Mouse (Mus musculus): ENCODE data around the gene Slc6a19.
A peak's percentile ranks its signal among the peaks of the same experiment; 100 is the strongest.
"Not testable (repeated sequence)": the region's sequence is repeated elsewhere in the genome, so short reads cannot be mapped to it uniquely, and the experiment has no call there.

Slc6a19 gene

DNA sequence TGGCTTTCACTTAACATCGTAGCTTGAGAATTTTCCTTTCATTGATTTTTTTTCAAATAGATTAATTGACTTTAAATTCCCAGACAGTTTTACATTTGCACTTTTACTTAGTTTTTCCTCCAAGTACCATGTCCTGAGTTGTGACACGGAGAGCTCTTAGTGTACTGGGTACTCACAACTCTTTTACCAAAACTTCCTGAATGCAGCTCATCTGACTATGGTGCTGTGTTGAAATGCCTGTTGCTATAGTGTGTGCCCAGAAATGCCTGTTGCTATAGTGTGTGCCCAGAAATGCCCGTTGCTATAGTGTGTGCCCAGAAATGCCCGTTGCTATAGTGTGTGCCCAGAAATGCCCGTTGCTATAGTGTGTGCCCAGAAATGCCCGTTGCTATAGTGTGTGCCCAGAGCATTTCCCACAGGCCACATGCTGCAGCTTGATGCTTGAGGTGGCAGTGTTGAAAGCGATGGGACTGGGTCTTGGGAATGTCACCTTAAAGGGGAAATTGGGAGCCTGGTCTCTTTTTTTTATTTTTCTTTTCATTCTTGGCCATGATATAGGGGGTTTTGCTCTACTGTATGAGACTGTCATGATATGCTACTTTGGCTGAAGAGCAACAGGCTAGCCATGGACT lies at the start of gene Slc6a19:
Slc6a19 (minus strand) TSS at position 172 of the 632 bp plus-strand sequence.
- no peak for DNase-seq (ENCODE audit: low read depth, low spot score)

- DNase-seq (ENCODE audit: low read depth, low spot score): no peak
Observed at GRCm38 (mm10) chr13:73751284-73751683, 46.6 kb upstream of the Slc6a19 start.

DNA sequence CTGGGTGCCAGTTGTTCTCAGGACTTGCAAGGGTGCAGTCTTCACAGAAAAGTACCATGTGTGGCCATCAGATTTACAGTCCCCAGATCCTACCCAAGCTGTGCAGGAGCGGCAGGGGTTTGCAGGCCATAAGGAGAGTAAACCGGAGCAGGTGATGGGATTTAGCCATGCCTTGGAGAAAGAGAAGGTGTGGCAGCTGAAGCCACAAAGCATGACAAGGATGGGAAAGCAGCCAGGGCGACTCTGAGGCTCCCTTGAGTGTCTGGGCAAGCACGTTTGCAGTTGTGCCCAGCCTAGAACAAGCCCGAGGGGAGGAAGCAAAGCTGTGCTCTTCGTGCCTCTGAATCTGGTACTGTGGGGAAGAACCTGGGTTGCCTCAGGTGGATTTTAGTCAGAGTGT lies 45.8 kb upstream of the Slc6a19 start:
- DNase-seq (ENCODE audit: low read depth, low spot score): no peak

DNA sequence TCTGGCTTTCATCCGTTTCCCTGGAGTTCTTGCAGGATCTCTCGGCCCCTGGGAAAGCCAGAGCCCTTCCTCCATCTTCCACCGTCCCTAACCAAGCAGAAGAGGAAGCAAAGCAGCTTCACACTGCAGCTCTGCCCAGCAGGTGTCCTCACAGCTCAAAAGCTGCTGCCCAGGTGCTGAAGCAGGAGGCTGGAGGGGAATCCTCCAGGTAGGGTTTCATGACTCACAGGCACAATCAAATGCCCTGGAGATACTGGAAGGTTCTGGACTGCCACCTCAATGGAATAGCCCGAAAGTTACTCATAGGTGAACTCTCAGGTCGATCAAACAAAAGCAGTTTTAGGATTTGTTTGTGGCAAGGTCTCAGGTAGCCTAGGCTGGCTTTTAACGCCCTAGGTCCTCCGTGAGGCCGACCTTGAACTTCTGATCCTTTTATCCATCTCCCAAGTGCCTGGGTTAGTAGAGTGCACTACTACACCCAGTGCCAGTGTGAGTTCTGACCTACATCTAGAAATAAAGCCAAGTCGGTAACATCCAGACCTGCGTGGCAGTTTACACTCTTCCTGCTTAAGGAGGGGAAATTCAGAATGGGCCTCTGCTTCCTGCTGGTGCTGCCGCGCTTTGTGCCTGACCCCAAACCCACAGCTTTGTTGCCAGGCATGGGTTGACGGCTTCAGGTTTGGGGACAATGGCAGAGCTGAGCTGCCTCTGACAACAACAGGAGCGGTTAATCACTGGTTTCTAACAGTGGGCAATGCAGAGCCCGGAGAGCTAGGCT lies 44.2 kb upstream of the Slc6a19 start:
- no peak for DNase-seq (ENCODE audit: low read depth, low spot score)

- no peak for DNase-seq (ENCODE audit: low read depth, low spot score)
Observed at GRCm38 (mm10) chr13:73743662-73744061, 39.0 kb upstream of the Slc6a19 start.

DNA sequence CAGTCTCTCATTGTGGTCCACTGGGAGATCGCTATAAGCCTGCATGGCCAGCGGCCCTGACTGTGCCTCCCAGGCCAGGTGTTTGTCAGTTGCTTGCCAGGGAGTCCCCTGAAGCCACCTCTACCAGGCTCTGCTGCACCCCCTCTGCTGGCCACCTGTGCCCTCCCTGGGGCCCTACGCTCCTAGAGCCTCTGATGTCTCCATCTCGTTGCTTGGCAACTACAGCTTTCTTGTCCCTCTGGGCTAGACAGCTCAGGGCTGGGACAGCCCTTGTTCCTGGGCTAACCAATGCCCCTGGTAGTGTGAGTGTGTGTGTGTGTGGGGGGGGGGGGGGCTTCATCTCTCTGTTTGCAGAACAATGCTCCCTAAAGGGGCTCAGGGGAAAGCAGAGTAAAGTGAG lies 38.3 kb upstream of the Slc6a19 start:
- DNase-seq (ENCODE audit: low read depth, low spot score): no peak

GRCm38 (mm10) chr13:73740399-73740944 lies 35.8 kb upstream of the Slc6a19 start:
- not testable (repeated sequence) for DNase-seq (ENCODE audit: low read depth, low spot score)

DNA sequence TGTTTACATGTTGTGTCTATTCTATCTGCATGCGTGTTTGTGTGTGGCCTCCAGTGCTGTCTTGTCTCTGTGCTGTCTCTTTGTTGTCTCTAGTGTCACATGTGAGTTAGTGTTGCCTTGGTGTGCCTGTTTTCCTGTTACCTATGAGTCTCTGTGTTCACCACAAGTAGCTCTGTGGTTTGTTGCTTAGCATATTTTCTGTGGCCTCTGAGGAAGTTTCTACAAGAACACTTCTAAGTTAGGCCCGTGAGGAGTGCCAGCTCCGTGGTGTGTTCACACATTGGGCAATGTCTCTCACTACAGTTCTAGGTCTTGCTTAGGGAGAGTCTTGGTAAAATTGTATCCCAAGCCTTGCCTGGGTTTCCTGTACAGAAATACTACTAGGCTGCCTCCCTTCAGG lies 32.3 kb upstream of the Slc6a19 start:
- no peak for DNase-seq (ENCODE audit: low read depth, low spot score)

GRCm38 (mm10) chr13:73735928-73736327 lies 31.3 kb upstream of the Slc6a19 start:
- DNase-seq (ENCODE audit: low read depth, low spot score): no peak

GRCm38 (mm10) chr13:73735270-73735669 lies 30.6 kb upstream of the Slc6a19 start:
- no peak for DNase-seq (ENCODE audit: low read depth, low spot score)

DNA sequence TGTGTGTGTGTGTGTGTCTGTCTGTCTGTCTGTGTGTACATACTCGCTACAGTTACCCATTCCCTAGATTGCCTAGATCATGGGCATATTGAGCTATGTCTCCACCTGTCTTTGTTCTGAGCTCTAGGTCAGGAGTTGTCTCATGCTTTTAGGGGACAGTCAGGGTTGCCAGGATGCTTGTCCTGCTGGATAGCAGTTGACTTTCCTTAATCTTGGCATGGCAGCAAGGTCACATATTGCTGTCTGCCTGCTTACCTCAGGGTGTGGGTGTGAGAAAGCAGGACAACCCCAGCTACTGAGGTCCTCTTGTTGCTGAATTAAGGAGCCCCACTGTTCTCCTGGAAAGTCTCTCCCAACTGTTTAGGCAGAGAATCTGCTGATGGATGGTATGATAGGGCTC lies 29.7 kb upstream of the Slc6a19 start:
- no peak for DNase-seq (ENCODE audit: low read depth, low spot score)

- no peak for DNase-seq (ENCODE audit: low read depth, low spot score)
Observed at GRCm38 (mm10) chr13:73732742-73733700, 28.4 kb upstream of the Slc6a19 start, which contains the start of gene Slc12a7. Slc12a7 (plus strand) TSS chr13:73733094.

DNA sequence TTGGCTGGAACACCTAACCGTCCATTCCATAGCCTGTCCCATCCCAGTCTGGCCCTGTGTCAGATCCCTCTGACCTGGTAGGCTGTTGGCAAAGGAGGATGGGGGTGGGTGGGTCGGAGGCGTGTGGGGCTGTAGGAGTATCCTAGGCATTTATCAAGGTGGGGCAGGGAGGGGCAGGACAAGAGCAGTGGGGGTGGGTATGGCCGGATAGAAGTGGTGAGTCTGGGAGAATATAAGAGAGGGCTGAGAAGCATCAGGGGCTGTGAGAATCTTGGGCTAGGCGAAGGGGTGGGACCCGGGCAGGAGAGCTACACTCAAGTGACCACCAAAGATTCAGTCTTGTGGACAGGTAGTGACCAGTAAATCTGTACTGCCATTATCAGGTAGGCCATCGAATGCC lies 27.6 kb upstream of the Slc6a19 start:
- no peak for DNase-seq (ENCODE audit: low read depth, low spot score)

DNA sequence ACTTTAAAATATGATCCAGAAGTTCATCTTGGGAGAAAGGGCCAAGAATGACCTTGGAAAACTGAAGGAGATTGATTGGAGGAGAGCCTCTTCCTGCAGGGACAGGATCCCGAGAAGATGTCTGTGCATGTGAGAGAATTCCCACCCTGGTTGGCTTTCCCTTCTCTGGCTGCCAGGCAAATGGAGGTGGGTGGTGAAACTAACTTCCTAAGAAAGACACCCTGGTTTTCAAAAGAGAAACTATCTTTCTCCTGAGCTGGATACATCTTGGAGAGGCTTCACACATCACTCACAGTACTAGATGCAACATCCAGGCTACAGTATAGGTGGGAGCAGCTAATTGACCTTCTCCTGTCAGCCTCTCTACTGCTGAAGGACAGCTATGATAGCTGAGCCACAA lies 26.2 kb upstream of the Slc6a19 start:
- no peak for DNase-seq (ENCODE audit: low read depth, low spot score)

GRCm38 (mm10) chr13:73728633-73729032 lies 24.0 kb upstream of the Slc6a19 start:
- DNase-seq (ENCODE audit: low read depth, low spot score): no peak

DNA sequence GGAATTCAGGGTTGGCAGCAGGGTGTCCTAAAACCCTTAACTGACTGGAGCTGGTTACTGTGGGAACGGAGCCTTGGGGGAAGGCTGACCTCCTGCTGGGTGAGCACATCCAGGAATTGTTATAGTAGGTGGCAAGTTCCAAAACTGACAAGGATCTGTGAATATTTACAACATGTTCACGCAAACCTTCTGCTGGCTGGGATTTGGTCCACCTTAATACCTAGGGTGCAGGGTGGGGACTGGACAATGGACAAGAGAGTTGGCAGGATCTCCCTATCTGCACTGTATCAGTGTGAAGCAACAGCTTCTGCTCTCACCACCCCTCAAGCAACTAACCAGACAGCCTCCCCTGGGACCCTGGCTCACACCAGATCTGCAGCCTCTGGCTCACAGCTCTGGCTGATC lies 23.0 kb upstream of the Slc6a19 start:
- peak; percentile 34 for DNase-seq (ENCODE audit: low read depth, low spot score)

DNA sequence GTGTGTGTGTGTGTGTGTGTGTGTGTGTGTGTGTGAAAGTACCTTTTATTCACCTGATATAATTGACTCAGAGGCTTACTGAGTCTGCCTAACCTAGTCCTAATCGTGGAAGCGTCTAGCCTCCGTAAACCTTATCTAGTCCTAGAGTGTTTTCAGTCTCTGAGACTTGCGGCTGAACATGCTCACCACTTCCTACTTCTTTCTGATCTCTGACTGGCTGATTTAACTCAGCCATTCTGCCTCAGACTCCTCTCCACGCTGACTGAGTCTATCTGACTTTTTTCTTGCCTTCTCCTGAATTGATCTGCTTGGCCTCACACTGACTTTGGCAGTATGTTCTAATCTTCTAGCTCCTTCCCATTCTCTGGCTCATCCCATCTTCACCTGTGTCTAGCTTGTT lies 20.6 kb upstream of the Slc6a19 start:
- DNase-seq (ENCODE audit: low read depth, low spot score): no peak

DNA sequence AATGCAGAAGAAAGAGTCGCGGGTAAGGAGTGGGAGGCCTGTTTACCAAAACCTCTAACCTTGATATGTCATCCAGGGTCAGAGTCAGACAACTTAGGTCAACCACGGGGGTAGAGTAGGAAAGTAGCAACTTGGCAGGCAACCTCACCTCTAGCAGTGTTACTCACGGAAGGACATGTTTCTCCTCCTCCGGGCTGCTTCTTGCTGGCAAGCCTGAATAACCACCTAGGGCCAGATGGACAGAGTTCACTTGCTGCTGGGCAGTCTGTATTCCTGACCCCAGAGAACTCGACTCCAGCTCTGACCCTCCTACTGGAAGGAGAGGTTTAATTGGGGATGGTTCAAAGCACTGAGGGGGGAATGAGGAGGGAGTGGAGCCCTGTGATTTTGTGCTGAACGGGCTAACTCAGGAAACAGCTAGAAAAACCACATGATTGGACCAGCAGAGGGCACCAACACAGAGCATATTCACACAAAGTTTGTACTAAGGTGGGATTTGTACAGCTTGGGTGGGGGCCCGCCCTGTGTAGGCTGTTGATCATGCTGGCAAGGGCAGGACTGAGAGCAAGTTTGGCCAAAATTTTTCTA lies 18.5 kb upstream of the Slc6a19 start:
- no peak for DNase-seq (ENCODE audit: low read depth, low spot score)

- DNase-seq (ENCODE audit: low read depth, low spot score): no peak
Observed at GRCm38 (mm10) chr13:73720241-73720640, 15.6 kb upstream of the Slc6a19 start.

- DNase-seq (ENCODE audit: low read depth, low spot score): peak; percentile 65
Observed at GRCm38 (mm10) chr13:73718225-73718624, 13.6 kb upstream of the Slc6a19 start.

DNA sequence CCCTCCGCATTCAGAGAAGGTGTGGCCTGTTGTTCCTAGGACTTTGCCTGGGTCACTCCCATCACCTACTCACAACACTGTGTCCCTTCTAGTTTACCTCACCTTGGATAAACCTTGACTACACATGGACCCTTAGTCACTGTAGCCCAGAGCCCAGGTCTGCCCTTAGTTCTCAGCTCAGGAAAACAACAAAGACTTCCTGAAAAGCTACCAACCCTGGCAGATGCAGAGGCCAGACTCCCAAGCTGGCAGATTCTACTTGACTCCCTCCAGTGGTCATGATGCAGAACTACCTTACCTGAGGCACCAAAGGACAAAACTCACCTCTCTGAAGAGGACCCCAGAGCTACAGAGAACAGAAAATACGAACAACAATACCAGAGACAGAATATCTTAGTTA lies 9.4 kb upstream of the Slc6a19 start:
- DNase-seq (ENCODE audit: low read depth, low spot score): no peak

Data from skeletal muscle tissue, adult 2 months (tissue).